ENCODE assay signal across 9 mouse cellular contexts in the genomic region with DNA sequence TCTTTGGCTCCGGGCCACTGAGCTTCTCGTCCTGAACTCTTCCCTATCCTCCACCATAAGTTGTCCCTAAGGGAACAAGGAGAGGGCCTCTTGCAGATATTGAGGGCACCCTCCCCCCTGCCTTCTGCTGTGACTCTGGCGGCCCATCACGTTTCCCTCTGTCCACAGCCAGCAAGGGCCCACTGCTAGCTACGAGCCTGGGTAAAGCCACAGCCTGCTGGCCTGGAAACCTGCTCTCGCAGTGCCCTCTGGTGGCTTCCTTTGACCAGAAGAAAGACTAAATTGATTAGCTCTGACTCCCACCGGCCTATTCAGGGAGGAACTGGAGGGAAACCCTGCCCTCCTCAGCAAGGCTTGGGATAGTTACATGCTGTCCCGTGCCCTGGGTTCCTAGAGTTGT. TPM values are rescaled to one million over a fixed set of nuclear protein-coding genes. Genes with fewer than 3 reads are reported as not detected.
DNase-seq lines count a peak whose midpoint lies in the region; ATAC-seq and TF ChIP-seq lines count a peak whose summit lies in the region.
"Had no signal": no experiment of that assay in that cellular context is flagged by ENCODE, and none has a peak within 500 bp of the region (broad histone marks: within the 10 kb centered on the region; RNA-seq: fewer than 3 reads in every experiment).

No protein-coding gene starts in this region.

- ATAC-seq in intestine, embryonic 16.5 days = peak; percentile 55
- ATAC-seq in midbrain, embryonic 15.5 days (replicated peaks) = peak; percentile 33; the same call in 1 of the 2 replicates

- H3K27me3 ChIP-seq in spleen, adult 2 months (ENCODE audit: control insufficient read depth, insufficient read depth, low read length) = no peaks in the 10 kb centered on the region
- H3K27me3 ChIP-seq in intestine, embryonic 16.5 days (replicated peaks; ENCODE audit: control insufficient read depth, insufficient read depth, low read length) = no peaks in the 10 kb centered on the region
- H3K27me3 ChIP-seq in midbrain, embryonic 15.5 days (replicated peaks) = no peaks in the 10 kb centered on the region

- no peak overlapping the region for H3K4me2 ChIP-seq in intestine, embryonic 16.5 days (ENCODE audit: low read depth, low read length)
- no peak overlapping the region for H3K4me2 ChIP-seq in midbrain, embryonic 15.5 days

- TF ChIP-seq POLR2A in spleen, adult 2 months (IDR thresholded peaks at IDR 0.05; ENCODE audit: low read depth, low read length) = no peak

- WGBS in spleen, adult 2 months = 30% methylated on average over 8 of the region's 8 CpGs
- WGBS in intestine, embryonic 16.5 days = 26% methylated on average over 8 of the region's 8 CpGs
- WGBS in midbrain, embryonic 15.5 days = 25% methylated on average over 8 of the region's 8 CpGs

- no peak overlapping the region for H3K9ac ChIP-seq in intestine, embryonic 16.5 days (ENCODE audit: low read depth, low read length)
- no peak overlapping the region for H3K9ac ChIP-seq in midbrain, embryonic 15.5 days

- 0 out of 2 replicates have a peak, but pooled peaks have one; percentile 2 for TF ChIP-seq CTCF in spleen, adult 2 months (IDR thresholded peaks at IDR 0.05; ENCODE audit: extremely low read depth, insufficient read depth, insufficient read length, insufficient replicate concordance)

- no peaks in the 10 kb centered on the region for H3K9me3 ChIP-seq in intestine, embryonic 16.5 days (ENCODE audit: control insufficient read depth, low read length)
- no peaks in the 10 kb centered on the region for H3K9me3 ChIP-seq in midbrain, embryonic 15.5 days

- intact Hi-C loops in left cerebral cortex, postnatal 4 days (cut with DNase I) = no loop called here

- H3K36me3 ChIP-seq in spleen, adult 2 months (ENCODE audit: control insufficient read depth, insufficient read depth, low read length) = no peaks in the 10 kb centered on the region
- H3K36me3 ChIP-seq in intestine, embryonic 16.5 days (ENCODE audit: control insufficient read depth, insufficient read depth, low read length) = no peaks in the 10 kb centered on the region
- no peaks in the 10 kb centered on the region for H3K36me3 ChIP-seq in midbrain, embryonic 15.5 days (replicated peaks)

- no peak overlapping the region for H3K4me3 ChIP-seq in spleen, adult 2 months (ENCODE audit: extremely low read depth, insufficient read depth, insufficient read length)
- H3K4me3 ChIP-seq in intestine, embryonic 16.5 days (ENCODE audit: low read length) = no peak overlapping the region
- H3K4me3 ChIP-seq in midbrain, embryonic 15.5 days = no peak overlapping the region

- no peak overlapping the region for H3K27ac ChIP-seq in spleen, adult 2 months (ENCODE audit: insufficient read depth, low read length)
- H3K27ac ChIP-seq in intestine, embryonic 16.5 days (ENCODE audit: low read length) = no peak overlapping the region
- H3K27ac ChIP-seq in midbrain, embryonic 15.5 days = no peak overlapping the region

- no peaks in the 10 kb centered on the region for H3K4me1 ChIP-seq in spleen, adult 2 months (ENCODE audit: control insufficient read depth, insufficient read depth, insufficient read length)
- peaks cover 3% of the 10 kb centered on the region; the same call in 1 of the 2 replicates for H3K4me1 ChIP-seq in intestine, embryonic 16.5 days (ENCODE audit: control insufficient read depth, insufficient read depth, low read length)
- no peaks in the 10 kb centered on the region for H3K4me1 ChIP-seq in midbrain, embryonic 15.5 days

- no peak for DNase-seq in spleen, adult 2 months (ENCODE audit: low read depth in 1 of 2, low spot score in 2 of 2)
- DNase-seq in spleen, adult 12 weeks (ENCODE audit: low spot score) = no peak
- DNase-seq in cerebellum, postnatal 10 days = peak; percentile 89 to 90
- peak; percentile 70 for DNase-seq in gastrocnemius, postnatal 10 days
- peak; percentile 82 for DNase-seq in left cerebral cortex, postnatal 4 days
- DNase-seq in testis, postnatal 10 days (ENCODE audit: low spot score) = peak; percentile 81

RNA-seq across cellular contexts. Expression of a gene that starts 2.3 kb away (rescaled TPM):
- polyA plus RNA-seq in spleen, adult 2 months (2012; rRNA removed) = not detected in 2 replicates
- total RNA-seq in gastrocnemius, postnatal 10 days (2021) = not detected
- 0.24 and 0.98 TPM in 2 replicates for polyA plus RNA-seq in intestine, embryonic 16.5 days (2015; fragmentation: Nextera tagmentation; extraction: Ambion mirVana)
- total RNA-seq in left cerebral cortex, postnatal 4 days (2021) = not detected
- polyA plus RNA-seq in midbrain, embryonic 15.5 days (2015; fragmentation: Nextera tagmentation; extraction: Ambion mirVana) = not detected in 2 replicates
- total RNA-seq: neutrophil, adult 5-6 weeks had no signal

RNA-seq across cellular contexts. Expression of a gene that starts 19.1 kb away (rescaled TPM):
- 0.26 and 0.34 TPM in 2 replicates for polyA plus RNA-seq in spleen, adult 2 months (2012; rRNA removed)
- total RNA-seq in gastrocnemius, postnatal 10 days (2021) = 1 to 10 TPM in 1 of 2 experiments, under 1 TPM in 1; 0.28 to 1.3 TPM
- 5.7 and 6.7 TPM in 2 replicates for polyA plus RNA-seq in intestine, embryonic 16.5 days (2015; fragmentation: Nextera tagmentation; extraction: Ambion mirVana)
- under 1 TPM; 0.42 to 0.52 TPM for total RNA-seq in left cerebral cortex, postnatal 4 days (2021)
- polyA plus RNA-seq in midbrain, embryonic 15.5 days (2015; fragmentation: Nextera tagmentation; extraction: Ambion mirVana) = 0.13 TPM in 1 of 2 replicates, not detected in the other

RNA-seq across cellular contexts. Expression of a gene that starts 47.4 kb away (rescaled TPM):
- polyA plus RNA-seq in spleen, adult 2 months (2012; rRNA removed) = 0.07 and 0.08 TPM in 2 replicates
- under 1 TPM; 0.16 TPM for total RNA-seq in gastrocnemius, postnatal 10 days (2021)
- 0.42 and 0.48 TPM in 2 replicates for polyA plus RNA-seq in intestine, embryonic 16.5 days (2015; fragmentation: Nextera tagmentation; extraction: Ambion mirVana)
- total RNA-seq in left cerebral cortex, postnatal 4 days (2021) = under 1 TPM in 1 of 2 experiments, not detected in 1; 0.16 TPM
- 0.15 and 0.17 TPM in 2 replicates for polyA plus RNA-seq in midbrain, embryonic 15.5 days (2015; fragmentation: Nextera tagmentation; extraction: Ambion mirVana)
- total RNA-seq: neutrophil, adult 5-6 weeks had no signal

RNA-seq across cellular contexts. Expression of a gene that starts 52.4 kb away (rescaled TPM):
- not detected in 2 replicates for polyA plus RNA-seq in spleen, adult 2 months (2012; rRNA removed)
- total RNA-seq in gastrocnemius, postnatal 10 days (2021) = not detected
- not detected in 2 replicates for polyA plus RNA-seq in intestine, embryonic 16.5 days (2015; fragmentation: Nextera tagmentation; extraction: Ambion mirVana)
- not detected for total RNA-seq in left cerebral cortex, postnatal 4 days (2021)
- not detected in 2 replicates for polyA plus RNA-seq in midbrain, embryonic 15.5 days (2015; fragmentation: Nextera tagmentation; extraction: Ambion mirVana)
- total RNA-seq: neutrophil, adult 5-6 weeks had no signal

Comparison
In these comparisons a context has a peak if more than half of its experiments do, and no peak if none do; other contexts are left out.
1. DNase-seq: peak in cerebellum, postnatal 10 days (2 of 2), gastrocnemius, postnatal 10 days (single experiment), left cerebral cortex, postnatal 4 days (single experiment) and testis, postnatal 10 days (single experiment); none in spleen, adult 2 months (0 of 2) and spleen, adult 12 weeks (single experiment).